Mouse (Mus musculus): Measurements from ENCODE around the gene Ppp1r12c.
"Not testable (repeated sequence)": the region's sequence is repeated elsewhere in the genome, so short reads cannot be mapped to it uniquely, and the experiment has no call there.

Gene Ppp1r12c

DNA sequence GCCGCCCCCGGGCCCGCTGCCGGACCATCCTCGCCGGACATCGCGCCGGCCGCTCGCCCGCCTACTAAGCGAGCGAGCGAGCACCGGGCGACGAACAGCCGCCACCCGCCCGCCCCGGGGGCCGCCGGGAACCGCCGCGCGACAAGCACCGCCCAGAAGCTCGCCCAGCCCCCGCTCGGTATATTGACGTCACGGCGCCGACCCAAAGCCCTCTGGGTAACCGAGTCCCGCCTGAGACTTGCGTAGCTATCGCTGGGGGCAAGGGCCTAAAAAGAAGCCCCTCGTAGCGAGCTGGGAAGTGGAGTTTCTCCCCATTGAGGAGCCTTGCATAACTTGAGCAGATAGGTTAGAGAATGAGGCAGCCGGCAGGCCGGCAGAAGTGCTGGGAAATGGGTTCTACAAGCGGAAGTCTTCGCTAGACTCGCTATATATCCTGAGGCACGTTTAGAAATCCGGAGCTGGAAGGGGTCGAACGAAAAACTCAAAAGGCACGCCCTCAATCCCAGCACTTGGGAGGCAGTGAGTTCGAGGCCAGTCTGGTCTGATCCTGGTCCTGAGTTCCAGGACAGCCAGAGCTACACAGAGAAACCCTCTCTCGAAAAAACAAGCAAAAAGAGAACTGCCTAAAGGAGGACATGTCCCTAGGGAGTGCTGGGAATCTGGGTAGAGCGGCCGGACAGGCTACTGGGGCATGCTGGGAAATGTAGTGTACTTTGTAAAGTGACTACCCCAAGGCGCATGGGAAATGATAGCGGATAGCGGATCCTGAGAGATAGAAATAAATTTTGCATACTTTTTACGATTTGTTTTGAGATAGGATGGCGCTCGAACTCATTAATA, at the start of gene Ppp1r12c:
Ppp1r12c (minus strand) TSS at position 123 of the 840 bp plus-strand sequence.
- DNase-seq, result peak; percentile 97

GRCm38 (mm10) chr7:4547221-4547641, 45.8 kb upstream of the Ppp1r12c start, which contains the start of gene Syt5:
Gene Syt5 (minus strand): TSS chr7:4547541.
- peak; percentile 41 to 55 for DNase-seq

- peak; percentile 76 to 85 for DNase-seq
Observed at GRCm38 (mm10) chr7:4546591-4547131, 45.2 kb upstream of the Ppp1r12c start.

DNA sequence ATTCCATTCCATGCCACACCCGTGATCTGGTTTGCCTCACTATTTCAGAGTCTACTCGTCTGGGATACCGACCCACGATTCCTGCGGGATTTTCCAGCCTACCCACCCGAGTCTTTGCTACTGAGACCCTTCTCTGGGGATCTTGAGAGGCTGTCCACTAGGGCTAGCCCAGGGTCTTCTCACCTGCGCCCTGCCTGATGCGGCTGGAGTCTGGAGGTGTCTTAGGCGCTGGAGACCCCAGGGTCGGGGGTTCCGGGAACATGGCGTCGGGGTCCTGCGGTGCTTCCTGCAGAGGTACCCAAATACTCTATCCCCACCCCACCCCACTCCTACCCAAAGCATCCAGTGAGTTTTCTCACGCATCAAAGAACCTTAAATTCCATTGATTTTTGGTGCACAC, 44.6 kb upstream of the Ppp1r12c start:
- DNase-seq, result no peak

- no peak for DNase-seq
Observed at GRCm38 (mm10) chr7:4542013-4542412, 40.5 kb upstream of the Ppp1r12c start.

- no peak for DNase-seq
Observed at GRCm38 (mm10) chr7:4541344-4541743, 39.9 kb upstream of the Ppp1r12c start.

- DNase-seq, result no peak
Observed at GRCm38 (mm10) chr7:4539019-4539418, 37.5 kb upstream of the Ppp1r12c start.

GRCm38 (mm10) chr7:4537181-4537580, 35.7 kb upstream of the Ppp1r12c start:
- no peak for DNase-seq

GRCm38 (mm10) chr7:4536369-4536768, 34.9 kb upstream of the Ppp1r12c start:
- no peak for DNase-seq

DNA sequence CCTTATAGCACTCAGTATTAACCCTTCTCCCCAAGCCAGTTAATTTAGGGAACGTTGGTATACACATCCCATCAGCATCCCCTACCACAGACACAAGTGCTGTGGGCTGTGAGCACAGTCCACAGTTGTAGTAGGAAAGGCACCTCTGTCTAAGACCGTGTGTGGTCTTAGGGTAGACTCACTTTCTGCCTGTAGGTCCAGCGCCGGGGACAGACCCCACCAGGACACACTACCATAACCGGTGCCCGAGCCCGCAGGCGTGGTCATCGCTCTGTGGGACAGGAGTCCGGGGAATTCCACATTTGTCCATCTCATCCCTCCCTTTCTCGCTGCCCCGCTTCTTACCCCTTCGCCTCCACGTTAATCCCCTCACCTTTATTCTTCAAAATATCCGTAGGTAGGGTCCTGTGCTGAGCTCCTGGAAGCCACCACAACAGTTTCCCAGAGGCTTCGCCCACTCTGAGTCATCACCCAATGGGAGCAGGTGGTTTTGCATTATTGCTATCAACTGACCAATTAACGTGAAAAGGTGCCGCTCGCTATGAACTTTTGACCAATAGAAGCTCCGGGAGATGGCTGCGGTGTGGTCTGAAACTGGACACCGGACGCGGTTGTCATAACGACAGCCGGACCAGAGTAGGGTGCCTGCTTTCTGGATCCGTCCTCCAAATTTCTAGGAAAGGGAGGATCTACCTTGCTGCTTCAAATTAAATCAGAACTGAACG, 30.7 kb upstream of the Ppp1r12c start, which contains the start of gene Dnaaf3:
Dnaaf3 (minus strand) TSS at position 449 of the 725 bp plus-strand sequence.
- DNase-seq, result peak; percentile 84 to 89

- DNase-seq, result not testable (repeated sequence)
Observed at GRCm38 (mm10) chr7:4530166-4530565, 28.7 kb upstream of the Ppp1r12c start.

DNA sequence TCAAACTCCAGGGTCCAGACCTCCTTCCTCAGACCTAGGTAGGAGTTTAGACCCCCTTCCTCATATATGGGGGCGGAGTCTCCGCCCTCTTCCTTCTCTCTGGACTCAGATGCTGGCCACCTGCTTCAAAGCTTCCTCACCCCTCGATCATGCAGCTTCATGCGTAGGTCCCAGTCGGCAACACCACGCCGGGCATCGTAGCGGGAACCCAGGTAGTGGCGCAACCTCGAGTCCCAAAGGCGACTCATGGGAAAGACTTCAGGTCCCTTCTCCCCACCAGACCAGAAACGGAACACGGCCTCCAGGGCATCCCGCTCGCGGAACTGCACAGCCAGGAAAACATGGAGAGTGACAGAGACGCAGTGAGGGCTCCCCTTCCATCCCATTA, 25.8 kb upstream of the Ppp1r12c start:
- no peak for DNase-seq

DNA sequence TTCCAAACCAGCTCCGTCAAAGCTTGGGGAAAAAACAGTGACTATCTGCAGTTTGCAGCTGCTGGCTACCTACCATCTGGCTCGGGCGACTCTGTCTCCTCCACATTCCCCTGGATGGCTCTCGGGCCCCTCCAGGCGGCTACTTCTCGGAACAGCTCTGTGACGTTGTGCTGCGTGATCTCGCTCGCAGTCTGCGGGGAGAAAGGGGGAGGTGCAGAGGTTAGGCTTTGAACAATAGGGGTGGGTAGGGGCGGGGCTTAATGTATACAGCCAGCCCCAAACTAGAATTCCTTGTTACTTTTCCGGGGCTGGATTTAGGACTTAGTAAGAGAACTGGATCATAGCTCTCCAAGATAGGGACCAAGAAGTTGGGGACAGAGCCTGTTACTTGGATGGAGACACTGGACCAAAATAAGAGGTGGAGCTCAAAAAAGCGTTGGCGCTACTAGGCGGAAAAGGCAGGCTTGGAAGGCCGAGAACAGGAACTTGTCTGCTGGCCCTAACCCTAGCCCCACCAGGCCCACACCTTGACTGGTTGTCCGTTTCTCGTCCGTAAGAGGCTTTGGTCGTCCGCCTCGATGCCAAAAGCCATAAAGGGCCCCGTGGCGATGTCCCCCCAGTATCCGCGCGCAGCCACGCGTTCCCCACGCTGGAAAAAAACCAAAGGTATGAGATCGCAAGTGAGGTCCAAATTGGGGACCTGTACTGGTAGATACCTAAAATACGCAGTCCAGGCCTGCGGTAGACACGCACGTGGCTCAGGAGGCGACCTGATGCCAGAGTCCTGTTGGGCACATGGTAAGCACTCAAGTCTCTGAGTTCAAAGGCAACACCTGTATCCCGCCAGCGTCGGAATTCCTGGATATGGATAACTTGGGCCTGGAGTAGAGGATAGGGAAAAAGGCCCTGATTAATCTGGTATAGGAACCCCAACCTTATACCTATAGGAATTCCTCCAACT, 25.1 kb upstream of the Ppp1r12c start:
- DNase-seq, result peak; percentile 85 to 91

- DNase-seq, result peak; percentile 69 to 71
Observed at GRCm38 (mm10) chr7:4524212-4524922, 22.9 kb upstream of the Ppp1r12c start, which contains the start of gene Tnni3. Gene Tnni3 (minus strand): TSS chr7:4524229.

GRCm38 (mm10) chr7:4523205-4524130, 22.0 kb upstream of the Ppp1r12c start:
- DNase-seq, result no peak

GRCm38 (mm10) chr7:4522292-4522691, 20.8 kb upstream of the Ppp1r12c start:
- DNase-seq, result no peak

GRCm38 (mm10) chr7:4521231-4522003, 19.9 kb upstream of the Ppp1r12c start:
- peak in 1 of 2 experiments; percentile 28 for DNase-seq

DNA sequence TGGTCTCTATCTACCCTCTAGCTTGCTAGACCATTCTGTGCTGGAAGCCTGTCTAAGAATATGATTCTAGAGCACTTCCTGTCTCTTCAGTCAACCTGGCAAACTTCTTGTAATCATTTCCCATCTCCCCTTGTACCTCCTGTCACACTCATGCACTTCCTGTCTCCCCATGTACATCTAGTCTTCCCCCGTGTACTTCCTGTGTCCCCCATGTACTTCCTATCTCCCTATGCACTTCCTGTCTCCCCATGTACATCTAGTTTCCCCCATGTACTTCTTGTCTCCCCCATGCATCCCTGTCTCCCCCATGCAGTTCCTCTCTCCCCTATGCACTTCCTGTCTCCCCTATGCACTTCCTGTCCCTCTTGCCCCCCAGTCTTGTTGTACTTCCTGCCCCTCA, 17.0 kb upstream of the Ppp1r12c start:
- DNase-seq, result no peak

DNA sequence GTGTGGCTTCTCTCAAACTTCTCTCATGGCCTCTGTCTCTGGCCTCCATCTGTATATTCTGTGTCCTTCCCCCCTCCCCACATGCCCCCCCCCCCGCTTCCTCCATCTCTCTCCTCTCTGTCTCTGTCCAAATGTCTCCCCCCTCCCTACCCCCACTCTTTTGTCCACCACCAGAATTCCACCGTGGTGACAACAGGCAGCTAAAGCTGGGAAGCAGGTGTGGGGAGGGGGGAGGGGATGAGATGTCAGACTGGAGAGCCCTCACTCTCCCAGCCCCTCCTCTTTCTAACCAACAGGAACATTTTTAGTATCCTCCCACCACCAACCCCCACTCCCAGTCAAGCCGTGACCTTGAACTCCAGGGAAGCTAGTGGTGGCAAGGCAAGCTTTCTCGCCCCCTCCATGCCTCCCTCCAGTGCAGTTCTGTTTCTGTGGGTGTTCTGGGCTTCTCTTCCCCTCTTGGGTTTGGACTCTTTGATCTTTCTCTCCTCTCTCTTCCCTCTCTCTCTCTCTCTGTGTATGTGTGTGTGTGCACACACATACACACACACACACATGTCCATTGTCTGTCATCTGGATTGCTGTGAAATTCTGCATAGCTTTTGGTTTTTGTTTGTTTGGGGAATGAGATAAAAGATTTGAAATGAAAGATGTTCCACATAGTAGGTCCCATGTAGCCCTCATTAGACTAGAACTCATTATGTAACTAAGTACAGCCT, 15.0 kb upstream of the Ppp1r12c start, which contains the start of gene Tnnt1:
Tnnt1 (minus strand) TSS at position 51 of the 719 bp plus-strand sequence.
- no peak for DNase-seq
